Mouse (Mus musculus): ENCODE measurements around the gene Ing2. TPM values are rescaled to one million over a fixed set of nuclear protein-coding genes. Genes with fewer than 3 reads are reported as not detected.

The Ing2 gene
- polyA plus RNA-seq, 1 experiment = 16.6 TPM

GRCm38 (mm10) chr8:47642514-47643064 lies 32.8 kb downstream of the Ing2 start:
- TF ChIP-seq CTCF (IDR thresholded peaks at IDR 0.05; ENCODE audit: control insufficient read depth, insufficient read depth, insufficient replicate concordance, low read depth, low read length) (no peak), POLR2A (IDR thresholded peaks at IDR 0.05; ENCODE audit: control insufficient read depth, low read depth, low read length) (no peak)
- H3K27ac ChIP-seq (ENCODE audit: control insufficient read depth, insufficient read depth, low read depth, low read length) = no peak overlapping the region
- H3K36me3 ChIP-seq (ENCODE audit: control insufficient read depth, insufficient read depth, low read length) = no peaks in the 10 kb centered on the region

DNA sequence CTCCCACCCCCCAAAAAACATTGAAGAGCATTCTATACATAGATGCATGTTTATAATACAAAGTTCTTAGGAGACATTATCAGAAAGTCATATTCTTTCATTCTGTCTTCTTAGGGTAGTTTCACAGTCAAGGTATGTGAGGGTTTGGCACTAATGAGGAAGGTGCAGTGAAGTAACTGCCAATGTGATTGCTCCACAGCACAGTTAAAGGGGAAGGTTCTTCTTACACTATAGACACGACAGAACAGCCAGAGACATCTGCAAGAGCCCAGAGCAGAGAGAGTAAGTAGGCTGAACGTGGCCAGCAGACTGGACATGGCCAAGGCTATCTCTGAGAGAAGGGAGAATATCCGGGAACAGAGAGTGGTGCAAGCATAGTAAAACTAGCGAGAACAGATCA lies 38.2 kb downstream of the Ing2 start:
- H3K27ac ChIP-seq (ENCODE audit: control insufficient read depth, insufficient read depth, low read depth, low read length) = no peak overlapping the region
- no peaks in the 10 kb centered on the region for H3K36me3 ChIP-seq (ENCODE audit: control insufficient read depth, insufficient read depth, low read length)
- H3K4me1 ChIP-seq (ENCODE audit: control insufficient read depth, insufficient read depth, low read length) = peaks cover 3% of the 10 kb centered on the region
- H3K4me3 ChIP-seq (ENCODE audit: control insufficient read depth, low read depth, low read length) = no peak overlapping the region
- no peaks in the 10 kb centered on the region for H3K27me3 ChIP-seq (ENCODE audit: control insufficient read depth, insufficient read depth, low read length)
- TF ChIP-seq CTCF (IDR thresholded peaks at IDR 0.05; ENCODE audit: control insufficient read depth, insufficient read depth, insufficient replicate concordance, low read depth, low read length) (no peak), POLR2A (IDR thresholded peaks at IDR 0.05; ENCODE audit: control insufficient read depth, low read depth, low read length) (no peak)

More at GRCm38 (mm10) chr8:47642514-47643064, 32.8 kb downstream of the Ing2 start:
- peaks cover 7% of the 10 kb centered on the region for H3K4me1 ChIP-seq (ENCODE audit: control insufficient read depth, insufficient read depth, low read length)
- no peak overlapping the region for H3K4me3 ChIP-seq (ENCODE audit: control insufficient read depth, low read depth, low read length)
- H3K27me3 ChIP-seq (ENCODE audit: control insufficient read depth, insufficient read depth, low read length) = no peaks in the 10 kb centered on the region

DNA sequence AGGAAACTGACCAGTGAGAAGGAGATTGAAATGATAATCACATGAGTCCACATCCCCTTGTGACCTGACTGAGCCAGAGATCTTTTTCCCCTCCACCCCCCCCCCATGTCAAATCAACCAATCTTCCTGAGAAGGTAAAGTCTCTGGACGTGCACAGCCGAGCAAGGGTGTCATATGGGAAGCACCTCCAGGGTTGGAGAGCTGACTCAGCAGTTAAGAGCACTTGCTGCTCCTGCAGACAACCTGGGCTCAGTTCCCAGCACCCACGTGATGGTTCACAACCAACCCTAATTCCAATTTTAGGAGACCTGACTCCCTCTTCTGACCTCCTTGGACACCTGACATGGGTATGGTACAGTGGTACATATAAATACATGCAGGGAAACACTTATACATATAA lies 39.3 kb downstream of the Ing2 start:
- TF ChIP-seq CTCF (IDR thresholded peaks at IDR 0.05; ENCODE audit: control insufficient read depth, insufficient read depth, insufficient replicate concordance, low read depth, low read length) = no peak
- TF ChIP-seq POLR2A (IDR thresholded peaks at IDR 0.05; ENCODE audit: control insufficient read depth, low read depth, low read length) = no peak

DNA sequence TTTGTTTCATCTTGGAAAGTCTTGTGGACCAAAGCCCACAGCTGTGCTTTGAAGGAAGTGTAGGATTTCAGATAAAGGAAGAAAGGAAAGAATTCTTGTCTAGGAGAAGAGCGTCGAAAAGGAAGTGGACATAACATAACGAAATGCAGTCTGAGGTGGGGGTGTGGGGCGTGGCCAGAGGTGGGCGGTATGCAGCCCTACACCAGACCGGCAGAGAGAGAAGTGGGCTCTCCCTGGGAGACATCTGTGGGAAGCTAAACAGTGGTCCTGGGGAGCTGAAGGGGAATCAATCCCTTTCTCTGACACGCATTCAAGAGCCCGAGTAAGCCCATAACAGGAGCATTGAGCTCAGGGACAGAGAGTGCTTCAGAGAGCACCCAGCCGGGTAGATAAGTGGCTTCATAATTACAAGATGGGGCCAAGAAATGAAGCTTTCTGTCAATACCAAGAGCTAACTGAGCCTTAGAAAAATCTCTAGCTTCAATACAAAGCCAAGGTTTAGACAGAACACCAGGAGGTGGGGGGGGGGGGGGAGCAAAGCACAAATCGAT lies 40.5 kb downstream of the Ing2 start:
- no peak for TF ChIP-seq CTCF (IDR thresholded peaks at IDR 0.05; ENCODE audit: control insufficient read depth, insufficient read depth, insufficient replicate concordance, low read depth, low read length)
- TF ChIP-seq POLR2A (IDR thresholded peaks at IDR 0.05; ENCODE audit: control insufficient read depth, low read depth, low read length) = no peak
- Histone ChIP-seq H3K4me3 (ENCODE audit: control insufficient read depth, low read depth, low read length) (no peak overlapping the region), H3K27ac (ENCODE audit: control insufficient read depth, insufficient read depth, low read depth, low read length) (no peak overlapping the region), H3K36me3 (ENCODE audit: control insufficient read depth, insufficient read depth, low read length) (no peaks in the 10 kb centered on the region), H3K27me3 (ENCODE audit: control insufficient read depth, insufficient read depth, low read length) (no peaks in the 10 kb centered on the region), H3K4me1 (ENCODE audit: control insufficient read depth, insufficient read depth, low read length) (peaks cover 3% of the 10 kb centered on the region)

More for the DNA sequence above, 39.3 kb downstream of the Ing2 start:
- Histone ChIP-seq H3K36me3 (ENCODE audit: control insufficient read depth, insufficient read depth, low read length) (no peaks in the 10 kb centered on the region), H3K4me1 (ENCODE audit: control insufficient read depth, insufficient read depth, low read length) (peaks cover 3% of the 10 kb centered on the region), H3K4me3 (ENCODE audit: control insufficient read depth, low read depth, low read length) (no peak overlapping the region), H3K27me3 (ENCODE audit: control insufficient read depth, insufficient read depth, low read length) (no peaks in the 10 kb centered on the region), H3K27ac (ENCODE audit: control insufficient read depth, insufficient read depth, low read depth, low read length) (no peak overlapping the region)

- Histone ChIP-seq H3K27ac (ENCODE audit: control insufficient read depth, insufficient read depth, low read depth, low read length) (no peak overlapping the region), H3K4me1 (ENCODE audit: control insufficient read depth, insufficient read depth, low read length) (no peaks in the 10 kb centered on the region), H3K4me3 (ENCODE audit: control insufficient read depth, low read depth, low read length) (no peak overlapping the region), H3K36me3 (ENCODE audit: control insufficient read depth, insufficient read depth, low read length) (no peaks in the 10 kb centered on the region), H3K27me3 (ENCODE audit: control insufficient read depth, insufficient read depth, low read length) (no peaks in the 10 kb centered on the region)
- TF ChIP-seq POLR2A (IDR thresholded peaks at IDR 0.05; ENCODE audit: control insufficient read depth, low read depth, low read length) = no peak
- TF ChIP-seq CTCF (IDR thresholded peaks at IDR 0.05; ENCODE audit: control insufficient read depth, insufficient read depth, insufficient replicate concordance, low read depth, low read length) = no peak
Measured at GRCm38 (mm10) chr8:47621144-47621543, 54.2 kb downstream of the Ing2 start.

Other genes starting within 250 kb of the Ing2 start
- 8.0 and 8.3 TPM in 2 replicates for gene Stox2, start 229.2 kb downstream of the Ing2 start, polyA plus RNA-seq (2012; rRNA removed)
- 15.7 and 17.2 TPM in 2 replicates for gene Trappc11, start 142.1 kb downstream of the Ing2 start, polyA plus RNA-seq (2012; rRNA removed)
- 48.0 and 54.0 TPM in 2 replicates for gene Rwdd4a, start 141.9 kb downstream of the Ing2 start, polyA plus RNA-seq (2012; rRNA removed)
- gene Cdkn2aip, start 38.4 kb upstream of the Ing2 start, polyA plus RNA-seq (2012; rRNA removed) = 39.7 and 40.1 TPM in 2 replicates
- gene Cldn24, start 146.6 kb upstream of the Ing2 start, polyA plus RNA-seq (2012; rRNA removed) = 0.52 and 0.59 TPM in 2 replicates
- 0.16 and 0.35 TPM in 2 replicates for gene Cldn22, start 148.9 kb upstream of the Ing2 start, polyA plus RNA-seq (2012; rRNA removed)